Mouse (Mus musculus) layer of hippocampus, adult 2 months (tissue): ENCODE measurements around the gene 1700023F06Rik. TPM values are rescaled to one million over a fixed set of nuclear protein-coding genes. Genes with fewer than 3 reads are reported as not detected.

Source experiments
- DNase-seq, 2 experiments: peaks; one replicate each; pipeline ENCODE4 v3.0.0; 2022; ENCODE audit warnings: low spot score in 2 of 2
- H3K27ac ChIP-seq: fragments of 200-600 bp; 2 replicates; pipeline ENCODE4 v1.8.1; 2022
- H3K4me3 ChIP-seq: fragments of 200-600 bp; 2 replicates; pipeline ENCODE4 v1.8.1; 2022; ENCODE audit warnings: mild to moderate bottlenecking
- CTCF ChIP-seq: fragments of 200-600 bp; conservative IDR thresholded peaks from 2 replicates; pipeline ENCODE4 v1.8.1; 2022; ENCODE audit warnings: antibody characterized with exemption, mild to moderate bottlenecking, moderate library complexity
- total RNA-seq, 2 experiments: library from RNA; stranded (reverse); gene quantifications; 2 replicates each; pipeline ENCODE4 v1.2.3; 2021

The 1700023F06Rik gene
- total RNA-seq, 2 experiments from 2014 or later = 1.5 to 2.0 TPM

DNA sequence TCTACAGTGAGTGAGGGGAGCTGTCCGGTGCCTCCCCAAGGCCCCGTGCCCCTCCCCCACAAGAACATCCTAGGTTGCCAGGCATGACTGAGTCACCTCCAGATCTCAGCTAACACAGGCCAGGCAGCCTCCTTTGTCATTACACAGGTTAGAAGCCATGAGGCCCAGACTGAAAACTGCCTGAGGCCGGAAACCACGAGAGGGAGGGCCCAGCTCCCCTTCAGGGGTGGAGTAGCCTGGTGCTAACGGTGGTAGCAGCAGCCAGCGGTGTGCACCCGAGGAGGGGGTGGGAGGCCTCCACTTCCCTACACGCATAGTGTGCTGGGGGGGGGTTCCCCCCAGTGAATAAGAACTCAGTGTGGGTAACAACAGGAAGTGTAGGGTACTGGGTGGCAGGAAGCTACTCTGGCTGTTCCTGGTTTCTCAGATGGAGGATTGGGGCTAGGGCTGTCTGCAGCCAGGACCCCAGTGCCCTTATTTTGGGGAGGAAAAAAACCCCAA lies 33.4 kb downstream of the 1700023F06Rik start:
- DNase-seq = no peak
- Histone ChIP-seq H3K4me3 (no peak overlapping the region), H3K27ac (peak overlapping the region; percentile 97; the same call in 1 of the 2 replicates)
- TF ChIP-seq CTCF = no peak

DNA sequence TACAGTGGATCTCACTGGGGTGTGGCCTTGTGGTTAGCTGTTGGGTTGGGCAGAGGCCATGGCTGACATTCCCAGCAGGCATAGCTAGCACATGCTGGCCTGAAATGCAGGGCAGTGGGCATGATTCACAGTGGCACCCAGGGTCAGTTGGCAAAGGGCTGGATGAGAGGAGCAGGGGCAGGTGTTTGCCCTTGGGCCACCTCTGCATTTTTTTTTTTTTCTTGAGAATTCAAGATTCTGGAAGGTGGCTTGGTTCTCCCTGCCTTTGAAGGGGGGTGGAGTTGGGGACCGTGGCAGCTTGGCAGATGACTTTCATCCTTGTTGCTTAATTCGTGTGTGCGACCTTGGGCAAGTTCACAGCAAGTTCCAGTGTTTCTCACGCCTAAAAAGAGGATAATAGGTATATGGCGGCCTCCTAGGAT lies 33.9 kb downstream of the 1700023F06Rik start:
- no peak for TF ChIP-seq CTCF
- DNase-seq = no peak
- H3K27ac ChIP-seq = peak overlapping the region; percentile 97

DNA sequence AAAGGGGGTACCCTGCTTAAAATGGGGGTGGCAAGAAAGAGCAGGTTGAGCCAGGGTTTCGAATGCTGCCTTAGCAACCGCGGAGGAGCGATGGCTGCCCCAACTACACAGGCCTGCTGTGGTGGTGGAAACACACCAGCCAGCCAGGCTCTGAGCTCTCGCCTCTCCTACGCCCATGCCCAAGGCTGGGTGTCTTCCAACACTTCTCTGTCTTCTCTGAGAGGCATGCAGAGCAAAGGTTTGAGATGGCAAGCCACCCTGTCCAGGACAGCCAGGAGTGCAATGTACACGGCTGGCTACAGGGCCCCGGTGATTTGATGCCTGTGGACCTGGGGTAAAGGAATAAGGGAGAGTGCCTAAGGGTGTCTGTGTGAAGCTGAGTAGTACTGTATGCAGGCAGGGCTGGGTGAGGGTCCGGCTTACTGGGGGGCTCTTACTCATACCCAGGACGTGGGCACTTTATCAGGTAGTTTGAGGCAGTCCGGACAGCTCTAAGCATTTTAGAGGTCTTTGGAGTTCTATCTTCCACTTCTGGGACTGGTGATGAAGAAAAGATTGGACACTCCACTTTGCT lies 34.5 kb downstream of the 1700023F06Rik start:
- peak overlapping the region; percentile 37 for H3K4me3 ChIP-seq
- no peak for DNase-seq
- H3K27ac ChIP-seq = peak overlapping the region; percentile 97
- TF ChIP-seq CTCF = no peak

More for the DNA sequence above, 33.9 kb downstream of the 1700023F06Rik start:
- no peak overlapping the region; the same call in 1 of the 2 replicates for H3K4me3 ChIP-seq

DNA sequence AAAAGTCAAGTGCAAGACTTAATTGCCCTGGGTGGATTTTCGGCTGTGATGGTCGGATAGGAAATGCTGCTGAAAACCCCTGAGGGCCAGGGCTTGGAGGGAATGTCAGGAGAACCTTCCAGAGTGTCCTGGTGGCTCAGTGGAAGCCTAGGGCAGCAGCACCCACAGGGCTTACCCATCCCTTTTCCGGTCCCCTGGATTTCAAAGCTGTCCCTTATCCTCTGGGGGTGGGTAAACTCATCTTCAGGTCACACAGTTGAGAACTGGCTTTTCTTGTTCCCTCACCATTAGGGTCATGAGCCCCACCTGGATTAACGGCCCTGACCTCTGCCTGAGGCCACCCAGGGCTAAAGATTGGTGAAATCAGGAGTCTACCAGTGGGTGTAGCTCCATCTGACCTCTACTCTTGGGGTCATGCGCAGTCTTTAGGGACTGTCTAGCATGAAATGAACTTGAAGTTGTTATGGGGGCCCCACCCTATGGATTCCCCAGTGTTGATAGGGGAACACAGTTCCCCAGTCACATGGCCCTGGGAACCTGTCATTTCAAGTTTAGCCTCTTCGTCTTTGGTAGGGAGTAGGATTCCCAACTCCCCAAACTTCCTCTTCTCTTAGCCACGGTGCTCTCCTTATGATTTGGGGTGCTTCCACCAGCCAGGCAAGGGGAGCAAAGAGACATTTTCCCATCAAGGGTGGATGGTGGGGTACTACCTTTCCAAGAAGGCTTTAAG lies 35.2 kb downstream of the 1700023F06Rik start:
- DNase-seq = no peak
- H3K27ac ChIP-seq = peak overlapping the region; percentile 97
- TF ChIP-seq CTCF = no peak
- peak overlapping the region; percentile 57 for H3K4me3 ChIP-seq

DNA sequence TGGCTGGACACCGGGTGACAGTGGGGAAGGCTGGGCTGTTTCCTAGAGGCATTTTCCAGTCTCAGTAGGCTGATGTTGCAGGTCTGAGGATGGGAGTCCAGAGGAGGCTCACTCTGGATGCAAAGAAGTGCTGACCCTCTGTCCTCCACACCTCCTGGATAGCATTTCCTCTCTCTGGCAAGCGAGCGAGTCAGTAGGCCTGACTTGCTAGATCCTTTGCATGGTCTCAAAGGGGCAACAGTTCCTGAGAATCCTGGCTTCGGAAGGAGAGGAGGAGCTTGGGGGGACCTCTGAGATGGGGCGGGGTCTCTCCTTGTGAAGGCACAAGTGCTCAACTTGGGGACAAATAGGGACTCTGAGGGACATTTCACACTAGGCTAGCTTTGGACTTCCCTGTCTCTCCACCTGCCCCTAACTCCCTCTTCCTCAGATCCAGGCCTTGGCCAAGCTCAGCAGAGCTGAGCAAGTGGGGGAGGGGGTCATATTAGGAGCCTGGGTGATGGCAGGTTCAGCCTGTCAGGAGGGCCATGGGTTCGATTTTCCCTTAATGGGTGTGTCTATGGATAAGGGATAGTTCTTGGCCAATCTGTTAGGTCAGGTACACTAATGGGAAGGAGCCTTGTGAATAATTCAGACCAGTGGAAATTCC lies 35.8 kb downstream of the 1700023F06Rik start:
- TF ChIP-seq CTCF = no peak
- H3K27ac ChIP-seq = peak overlapping the region; percentile 97
- peak overlapping the region; percentile 57 for H3K4me3 ChIP-seq
- no peak for DNase-seq

DNA sequence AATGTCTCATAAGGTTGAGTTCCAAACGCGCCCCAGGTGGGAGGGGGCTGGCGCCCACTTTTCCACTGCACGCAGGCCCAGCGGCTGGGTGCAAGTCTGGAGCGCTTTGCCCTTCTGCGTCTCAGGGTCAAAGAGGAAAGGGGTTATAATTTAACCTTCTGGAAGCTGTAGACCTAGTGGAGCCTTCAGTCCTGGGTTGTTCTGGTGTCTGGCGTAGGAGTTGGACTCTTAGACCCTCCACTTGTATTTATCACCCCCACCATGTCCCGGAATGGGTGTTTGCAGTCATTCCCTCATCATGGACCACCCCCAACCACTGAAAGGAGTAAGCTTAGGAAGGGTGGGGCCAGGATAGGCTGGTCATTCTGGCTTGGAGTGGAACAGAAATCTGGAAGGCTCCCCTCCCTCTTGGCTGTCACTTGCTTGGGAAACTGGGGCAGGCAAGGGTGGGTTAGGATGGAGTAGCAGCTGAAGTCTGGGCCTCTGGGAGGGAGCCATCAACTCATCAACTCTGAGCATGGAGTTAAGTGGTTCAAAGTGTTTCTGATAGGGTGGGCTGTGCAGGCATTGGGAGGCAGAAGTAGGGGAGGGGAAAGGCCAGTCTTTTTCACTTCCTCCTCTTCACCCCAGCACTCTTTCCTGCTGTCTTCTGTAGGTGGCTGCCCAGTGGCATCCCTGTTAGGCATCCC lies 36.5 kb downstream of the 1700023F06Rik start:
- DNase-seq = no peak
- Histone ChIP-seq H3K4me3 (peak overlapping the region; percentile 57), H3K27ac (peak overlapping the region; percentile 97)
- TF ChIP-seq CTCF = no peak

DNA sequence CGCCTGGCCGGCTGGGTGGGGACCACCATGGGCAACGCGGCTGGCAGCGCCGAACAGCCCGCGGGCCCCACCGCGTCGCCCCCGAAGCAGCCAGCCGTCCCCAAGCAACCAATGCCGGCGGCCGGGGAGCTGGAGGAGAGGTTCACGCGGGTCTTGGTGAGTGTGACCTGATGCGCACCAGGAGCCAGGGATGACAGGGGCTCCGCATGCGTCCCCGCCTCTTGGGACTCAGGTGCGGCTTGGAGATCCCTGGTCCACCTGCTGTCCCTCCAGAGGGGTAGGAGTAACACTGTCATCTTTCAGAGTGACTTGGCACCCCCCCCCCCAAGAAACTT lies 37.1 kb downstream of the 1700023F06Rik start:
- peak overlapping the region; percentile 97 for H3K27ac ChIP-seq
- no peak for TF ChIP-seq CTCF
- DNase-seq = no peak
- H3K4me3 ChIP-seq = peak overlapping the region; percentile 57

DNA sequence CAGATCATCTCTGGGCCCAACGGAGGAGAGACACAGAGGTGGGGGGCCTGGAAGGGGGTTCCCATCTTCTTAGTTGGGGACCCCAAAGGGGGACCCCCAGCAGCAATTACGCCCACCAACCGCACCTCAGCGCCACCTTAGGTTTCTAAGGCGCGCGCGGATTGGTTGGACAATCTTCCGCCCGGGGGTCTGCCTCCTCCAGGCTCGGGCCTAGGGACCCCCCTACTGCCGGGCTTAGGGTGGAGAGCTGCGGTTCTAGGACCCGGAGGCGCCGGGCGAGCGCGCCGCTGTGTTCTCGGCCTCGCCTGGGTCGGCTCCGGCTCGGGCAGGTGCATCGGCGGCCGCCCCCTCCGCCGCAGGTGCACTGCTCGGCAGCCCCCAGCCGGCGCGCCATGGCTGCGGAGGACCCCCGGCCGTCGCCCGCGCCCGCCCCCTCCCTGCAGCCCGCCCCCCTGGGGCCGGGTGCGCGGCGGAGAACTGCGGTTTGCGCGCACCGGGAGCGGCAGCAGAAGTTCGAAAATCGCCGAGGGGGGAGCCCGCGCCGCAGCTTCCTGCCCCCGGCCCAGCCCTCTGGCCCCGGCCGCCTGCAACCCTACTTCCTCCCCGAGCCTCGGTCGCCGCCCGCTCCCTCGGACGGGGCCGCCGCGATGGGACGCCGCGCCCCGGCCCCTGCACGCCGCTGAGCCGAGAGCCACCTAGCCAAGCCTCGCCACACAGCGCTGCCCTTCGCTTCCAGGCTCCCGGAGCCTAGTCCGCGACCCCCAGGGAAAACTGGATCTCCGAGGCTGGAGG lies 37.7 kb downstream of the 1700023F06Rik start, which contains the start of gene Fmnl1:
Gene Fmnl1, plus strand, starts transcription at position 614 of the 792 bp plus-strand sequence.
- Histone ChIP-seq H3K27ac (peak within 1 kb of the TSS; percentile 97), H3K4me3 (peak within 1 kb of the TSS; percentile 57)
- peak in 1 of 2 experiments; percentile 39 for DNase-seq
- no peak for TF ChIP-seq CTCF

DNA sequence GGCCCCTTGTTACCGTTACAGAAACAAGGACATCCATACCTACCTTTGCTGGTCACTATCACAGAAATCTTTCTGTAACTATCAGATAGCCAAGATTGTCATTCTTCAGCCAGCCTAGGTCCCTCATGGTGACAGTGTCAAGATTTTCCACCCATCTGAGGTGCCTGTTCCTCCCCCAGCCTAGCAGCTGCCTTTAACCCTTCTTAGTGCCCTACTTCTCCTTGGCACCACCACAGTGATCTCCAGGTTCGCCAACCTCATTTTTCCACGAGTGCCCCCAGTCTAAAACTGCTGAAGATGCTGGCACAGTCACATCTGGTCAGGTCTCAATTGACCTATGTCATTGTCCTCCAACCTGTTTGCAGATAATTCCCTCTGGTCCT lies 38.3 kb downstream of the 1700023F06Rik start:
- Histone ChIP-seq H3K4me3 (peak overlapping the region; percentile 57), H3K27ac (peak overlapping the region; percentile 97)
- DNase-seq = no peak
- no peak for TF ChIP-seq CTCF

DNA sequence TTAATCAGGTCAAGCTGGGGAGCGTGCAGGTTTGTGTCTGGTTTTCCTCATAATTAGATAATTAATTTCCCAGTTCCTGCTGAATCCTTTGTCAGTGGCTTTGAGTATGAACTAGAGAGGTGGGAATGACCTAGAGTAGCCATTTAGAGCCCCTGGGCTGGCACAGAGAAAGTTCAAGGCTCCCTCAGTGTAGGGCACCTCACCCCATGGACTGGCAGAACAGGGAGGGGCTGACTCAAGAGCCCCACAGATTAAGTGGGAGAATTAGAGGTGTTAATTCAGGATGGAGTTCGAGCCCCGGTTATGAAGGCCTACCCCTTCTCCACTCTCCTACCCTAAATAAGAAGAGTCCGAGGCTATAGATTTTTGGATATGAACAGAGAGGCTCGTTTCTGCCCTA lies 38.7 kb downstream of the 1700023F06Rik start:
- TF ChIP-seq CTCF = no peak
- Histone ChIP-seq H3K27ac (peak overlapping the region; percentile 97), H3K4me3 (peak overlapping the region; percentile 57; the same call in 1 of the 2 replicates)
- DNase-seq = no peak

DNA sequence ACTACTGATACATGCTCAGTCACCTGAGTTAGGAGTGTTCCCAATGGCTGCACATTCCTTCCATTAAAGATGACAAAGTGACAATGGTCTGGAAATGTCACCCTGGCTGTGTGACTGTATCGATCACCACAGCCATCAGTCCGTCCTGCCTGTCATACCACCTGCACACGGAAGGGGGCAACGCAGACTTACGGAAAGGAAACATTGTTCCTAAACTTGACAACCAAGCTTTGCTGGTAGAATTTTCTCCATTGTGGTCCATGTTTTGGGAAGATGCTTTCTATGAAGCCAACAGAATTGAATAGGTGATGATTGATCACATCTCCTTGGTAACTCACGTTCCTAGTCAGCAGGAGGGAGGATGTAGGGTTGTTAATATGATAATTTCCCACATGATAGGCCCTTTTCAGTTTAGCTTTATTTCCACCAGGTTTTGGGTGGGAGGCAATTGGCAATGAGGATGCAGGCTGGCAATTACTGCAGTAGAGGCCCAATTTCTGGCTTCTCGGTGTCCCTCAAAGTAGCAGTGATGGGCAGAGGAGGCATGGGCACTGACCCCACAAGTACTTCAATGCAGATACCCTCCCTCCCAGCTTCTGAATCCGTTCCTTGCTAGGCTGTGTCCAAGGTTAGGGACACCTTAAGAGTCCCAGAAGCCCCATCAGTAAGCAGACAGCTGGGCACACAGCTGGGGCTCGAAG lies 39.5 kb downstream of the 1700023F06Rik start:
- DNase-seq = peak; percentile 75 to 83
- no peak overlapping the region; the same call in 1 of the 2 replicates for H3K4me3 ChIP-seq
- peak overlapping the region; percentile 97 for H3K27ac ChIP-seq
- peak; percentile 97 for TF ChIP-seq CTCF
